Comparison of ENCODE assay signal across 19 mouse cellular contexts in the genomic region with DNA sequence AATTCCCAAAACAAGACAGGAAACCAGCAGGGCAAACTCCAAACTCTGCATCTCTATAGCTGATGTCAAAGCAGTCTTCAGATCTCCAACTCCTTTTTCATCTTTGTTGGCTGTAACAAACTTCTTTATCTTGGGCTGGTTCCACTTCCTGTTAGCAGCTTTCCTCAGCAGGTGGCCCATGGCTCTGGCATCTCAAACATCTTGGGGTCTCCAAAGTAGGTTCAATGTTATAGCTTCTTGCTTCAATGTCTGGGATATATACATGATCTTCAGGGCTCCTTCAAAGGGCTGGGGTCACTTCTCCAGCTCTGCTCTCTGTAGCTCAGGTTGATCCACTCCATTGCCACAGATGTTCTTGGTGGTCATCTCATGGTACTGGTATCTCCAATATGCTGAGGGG. TPM values are rescaled to one million over a fixed set of nuclear protein-coding genes. Genes with fewer than 3 reads are reported as not detected.
A peak's percentile ranks its signal among the peaks of the same experiment; 100 is the strongest.
DNase-seq lines count a peak whose midpoint lies in the region; ATAC-seq lines count a peak whose summit lies in the region.
"Had no signal": no experiment of that assay in that cellular context is flagged by ENCODE, and none has a peak within 500 bp of the region (broad histone marks: within the 10 kb centered on the region; RNA-seq: fewer than 3 reads in every experiment).

No protein-coding gene starts in this region.

- no peak for ATAC-seq in midbrain, embryonic 11.5 days (ENCODE audit: low FRiP score)
- no peak for ATAC-seq in midbrain, embryonic 14.5 days (ENCODE audit: low FRiP score, low TSS enrichment)
- ATAC-seq: activated CD4-positive, CD25-positive, alpha-beta regulatory T cell, adult 4 months; CD4-positive, CD25-positive, alpha-beta regulatory T cell, adult 4 months; Patski had no signal

- no peak overlapping the region for H3K4me3 ChIP-seq in midbrain, embryonic 11.5 days (ENCODE audit: low read depth, low read length)
- H3K4me3 ChIP-seq in midbrain, embryonic 14.5 days (replicated peaks; ENCODE audit: low read depth, low read length): no peak overlapping the region

- H3K27me3 ChIP-seq in midbrain, embryonic 11.5 days (ENCODE audit: control insufficient read depth, insufficient read depth, low read length): no peaks in the 10 kb centered on the region
- H3K27me3 ChIP-seq in midbrain, embryonic 14.5 days (ENCODE audit: control insufficient read depth, insufficient read depth, low read length): no peaks in the 10 kb centered on the region
- H3K27me3 ChIP-seq: CH12.LX, Patski had no signal

- no peaks in the 10 kb centered on the region for H3K4me1 ChIP-seq in midbrain, embryonic 11.5 days (ENCODE audit: control insufficient read depth, insufficient read depth, low read length)
- H3K4me1 ChIP-seq in midbrain, embryonic 14.5 days (ENCODE audit: control insufficient read depth, insufficient read depth, low read length): no peaks in the 10 kb centered on the region

- no peak overlapping the region for H3K9ac ChIP-seq in midbrain, embryonic 11.5 days (ENCODE audit: low read length)
- no peak overlapping the region for H3K9ac ChIP-seq in midbrain, embryonic 14.5 days (replicated peaks; ENCODE audit: low read length)

- peak; percentile 80 for DNase-seq in heart, adult 11 months
- DNase-seq in heart, postnatal 4 days: no peak
- DNase-seq in midbrain, embryonic 11.5 days (ENCODE audit: low spot score, missing footprints): peak; percentile 60
- DNase-seq in midbrain, embryonic 14.5 days: no peak
- DNase-seq: adrenal gland, adult 2 months; adrenal gland, adult 8-10 months; adrenal gland, postnatal 10 days; adrenal gland, postnatal 14 days; adrenal gland, postnatal 25 days; adrenal gland, postnatal 36 days; B cell, adult 2 months; cerebellum, adult 11 months; cerebellum, adult 11-12 months; cerebellum, adult 18-20 months had no signal

- no peaks in the 10 kb centered on the region for H3K36me3 ChIP-seq in midbrain, embryonic 11.5 days (ENCODE audit: control insufficient read depth, insufficient read depth, low read length)
- no peaks in the 10 kb centered on the region for H3K36me3 ChIP-seq in midbrain, embryonic 14.5 days (ENCODE audit: control insufficient read depth, insufficient read depth, low read length)
- H3K36me3 ChIP-seq: G1E had no signal

- no peak overlapping the region for H3K27ac ChIP-seq in midbrain, embryonic 11.5 days (ENCODE audit: low read depth, low read length)
- H3K27ac ChIP-seq in midbrain, embryonic 14.5 days (replicated peaks; ENCODE audit: low read depth, low read length): no peak overlapping the region

- no peak overlapping the region for H3K4me2 ChIP-seq in midbrain, embryonic 11.5 days
- H3K4me2 ChIP-seq in midbrain, embryonic 14.5 days (ENCODE audit: low read length): no peak overlapping the region

- H3K9me3 ChIP-seq in midbrain, embryonic 11.5 days (ENCODE audit: control insufficient read depth, low read length): no peaks in the 10 kb centered on the region
- no peaks in the 10 kb centered on the region for H3K9me3 ChIP-seq in midbrain, embryonic 14.5 days (ENCODE audit: control insufficient read depth, low read length)
- H3K9me3 ChIP-seq: G1E had no signal

RNA-seq across cellular contexts. Expression of gene Trpc6, which starts 23.0 kb away (rescaled TPM):
- total RNA-seq in heart, postnatal 4 days (2021): 1 to 10 TPM; 1.1 to 1.2 TPM
- 1.1 and 2.0 TPM in 2 replicates for polyA plus RNA-seq in midbrain, embryonic 11.5 days (2014; fragmentation: Nextera tagmentation; extraction: Ambion mirVana)
- polyA plus RNA-seq in midbrain, embryonic 14.5 days (2014; fragmentation: Nextera tagmentation; extraction: Ambion mirVana): 0.37 and 0.63 TPM in 2 replicates
- total RNA-seq: G1E had no signal
- polyA plus RNA-seq: activated CD4-positive, CD25-positive, alpha-beta regulatory T cell, adult 4 months; CD4-positive, CD25-positive, alpha-beta regulatory T cell, adult 4 months; G1E; Patski had no signal

Comparison
In these comparisons a context has a peak if more than half of its experiments do, and no peak if none do; other contexts are left out.
1. DNase-seq: peak in heart, adult 11 months (single experiment) and midbrain, embryonic 11.5 days (single experiment); none in heart, postnatal 4 days (single experiment) and midbrain, embryonic 14.5 days (single experiment).